Mouse (Mus musculus) c-Kit-negative CD71-positive TER-119-positive erythroid progenitor cells, embryonic 14.5 days (primary cell): ENCODE results near the gene Mogat1.
"Not testable (repeated sequence)": the region's sequence is repeated elsewhere in the genome, so short reads cannot be mapped to it uniquely, and the experiment has no call there.

Source experiments
- DNase-seq: peaks from one replicate; pipeline ENCODE4 v3.0.0-alpha.2; 2013; ENCODE audit warnings: low read depth, low spot score

Mogat1 gene

DNA sequence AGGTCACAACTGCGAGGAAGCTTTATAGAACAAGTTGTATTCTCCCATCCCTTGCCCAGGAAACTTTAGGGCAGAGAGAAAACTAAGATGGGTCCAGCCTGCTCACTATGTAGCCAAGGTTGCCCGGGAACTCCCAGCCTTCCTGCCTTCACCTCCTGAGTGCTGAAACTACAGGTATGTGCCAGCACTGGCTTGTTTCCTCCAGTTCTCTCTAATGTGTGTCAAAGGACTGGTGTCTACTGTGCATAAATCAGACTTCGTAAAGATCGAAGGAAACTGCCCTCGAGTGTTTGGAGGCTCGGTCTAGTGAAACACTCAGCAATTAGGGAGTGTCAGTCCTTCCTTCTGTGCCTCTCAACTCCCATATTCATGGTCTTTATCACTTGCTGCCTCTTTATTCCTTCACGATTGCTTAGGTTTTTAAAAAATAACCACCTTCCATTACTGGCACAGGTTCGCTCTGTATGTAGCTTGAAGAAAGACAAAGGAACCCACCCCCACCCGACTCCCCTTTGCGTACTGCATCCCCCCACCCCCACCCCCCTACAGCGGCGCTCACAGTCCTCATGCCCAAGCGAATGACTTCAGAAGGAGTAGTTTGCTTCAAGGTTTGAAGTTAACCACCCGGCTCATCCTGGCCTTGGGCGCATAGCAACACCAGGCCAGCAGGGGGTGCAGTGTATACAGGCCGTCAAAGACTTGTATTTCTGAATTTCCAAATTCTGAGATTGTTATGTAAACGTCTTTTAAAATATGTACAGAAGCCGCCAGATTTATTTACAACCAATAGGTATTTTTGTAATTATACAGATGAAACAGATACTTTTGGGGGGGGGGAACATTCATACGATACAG lies 25.7 kb downstream of the Mogat1 start:
- DNase-seq, result peak; percentile 20

DNA sequence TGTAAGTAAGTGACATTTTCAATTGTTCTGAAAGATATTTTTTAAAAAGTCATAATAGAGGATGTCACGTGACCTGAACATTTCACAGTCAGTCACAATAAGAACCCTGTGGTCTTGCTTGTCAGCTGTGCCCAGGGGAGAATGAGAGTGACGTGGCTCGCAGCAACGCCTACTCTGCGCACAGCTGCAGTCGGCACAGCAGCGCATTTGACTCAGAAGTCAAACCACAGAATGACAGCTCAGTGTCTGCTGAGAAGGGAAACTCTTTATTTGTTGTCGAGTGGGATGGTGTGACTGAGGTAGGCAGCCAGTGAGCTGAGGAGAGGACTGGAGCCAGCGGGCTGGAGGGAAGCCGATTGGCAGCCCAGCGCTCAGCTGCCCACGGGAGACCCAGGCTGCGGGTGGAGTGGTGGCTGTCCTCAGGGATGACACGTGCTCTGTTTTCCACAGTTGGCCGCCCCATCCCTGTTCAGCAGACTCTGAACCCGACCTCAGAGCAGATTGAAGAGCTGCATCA lies 26.8 kb downstream of the Mogat1 start:
- no peak for DNase-seq

DNA sequence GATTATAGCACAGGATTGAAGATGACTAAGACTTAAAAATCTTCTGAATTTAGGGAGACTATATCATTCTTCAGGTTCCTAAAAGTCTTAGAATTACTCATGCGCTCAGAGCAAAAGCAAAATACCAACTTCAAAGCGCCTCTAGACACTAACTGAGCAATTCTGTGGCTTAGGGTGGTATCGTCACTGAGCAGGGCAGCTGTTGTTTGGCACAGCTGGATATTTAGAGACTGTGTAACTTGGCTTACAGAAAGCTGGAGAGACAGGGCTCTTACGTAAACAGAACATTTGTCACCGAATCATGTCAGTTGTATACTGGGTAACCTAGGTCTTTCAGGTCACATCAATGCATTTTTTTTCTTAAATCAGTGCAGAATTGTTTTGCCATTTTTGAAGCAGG lies 27.6 kb downstream of the Mogat1 start:
- DNase-seq, result no peak

DNA sequence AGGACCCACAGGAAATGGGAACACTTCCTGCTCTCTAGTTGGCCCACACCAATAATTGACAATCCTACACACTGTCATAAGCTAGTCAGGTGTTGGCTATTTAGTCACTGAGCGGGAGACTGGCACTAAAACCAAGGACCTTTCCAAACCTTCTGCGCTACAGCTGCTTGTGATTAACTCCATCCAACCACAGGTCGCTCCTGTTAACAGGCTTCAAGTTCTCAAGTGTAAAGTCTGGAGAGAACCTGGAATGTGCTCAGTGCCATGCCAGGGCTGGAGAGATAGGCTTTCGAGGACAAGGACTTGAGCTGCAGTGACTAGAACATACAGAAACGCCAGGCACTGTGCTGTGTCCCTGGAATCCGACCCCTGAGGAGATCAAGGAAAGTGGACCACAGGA lies 28.4 kb downstream of the Mogat1 start:
- DNase-seq, result no peak

DNA sequence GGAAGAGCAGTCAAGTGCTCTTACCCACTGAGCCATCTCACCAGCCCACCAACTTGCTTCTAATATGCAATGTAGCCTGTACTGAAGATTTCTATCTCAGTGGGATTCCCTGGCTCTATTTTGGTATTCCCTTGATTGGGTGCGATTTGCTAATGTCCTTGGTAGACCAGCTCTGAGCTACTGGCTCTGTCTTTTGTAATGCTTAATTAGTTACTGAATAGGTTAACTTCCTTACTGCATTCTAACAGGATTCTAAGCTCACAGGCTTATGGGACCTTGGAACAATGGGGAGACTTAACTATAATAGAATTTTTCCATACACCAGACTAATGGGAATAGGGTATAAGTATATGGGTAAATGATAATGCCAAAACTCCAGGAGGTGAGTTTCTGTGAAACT lies 32.8 kb downstream of the Mogat1 start:
- not testable (repeated sequence) for DNase-seq

DNA sequence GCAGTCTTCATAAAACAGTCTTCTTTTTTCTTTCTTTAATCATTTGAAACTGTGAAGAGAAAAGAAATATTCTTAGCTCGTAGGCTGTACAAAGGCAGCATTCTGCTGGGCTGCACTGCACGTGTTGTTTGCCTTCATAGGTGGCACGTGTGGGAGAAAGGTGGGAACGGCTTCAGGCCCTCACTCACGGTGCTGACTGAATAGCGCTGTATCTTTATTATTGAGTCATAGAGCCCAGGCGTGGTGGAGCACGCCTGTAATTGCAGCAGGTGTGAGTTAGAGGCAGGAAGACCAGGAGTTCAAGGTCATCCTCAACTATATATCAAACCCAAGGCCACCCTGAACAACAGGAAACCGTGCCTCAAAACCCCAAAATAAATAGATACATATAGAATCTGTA lies 35.5 kb downstream of the Mogat1 start:
- no peak for DNase-seq

DNA sequence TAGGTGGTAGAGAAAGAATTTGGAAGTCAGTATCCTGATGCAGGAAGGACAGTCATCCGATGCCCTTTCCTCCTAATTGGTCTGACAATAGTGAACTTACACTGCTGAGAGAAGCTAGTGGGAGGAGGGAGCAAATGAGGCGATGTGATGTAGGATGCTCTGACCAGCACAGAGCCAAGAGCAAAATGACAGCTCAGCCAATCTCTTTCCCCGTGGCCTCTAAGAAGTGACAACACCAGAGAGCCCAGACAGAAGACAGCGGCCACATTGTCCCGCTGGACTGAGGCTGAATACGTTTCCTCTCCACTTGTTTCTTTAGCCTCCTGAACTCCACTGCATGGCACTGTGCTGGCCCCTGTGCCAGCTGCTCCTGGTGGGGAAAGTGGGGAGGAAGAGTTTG lies 38.2 kb downstream of the Mogat1 start:
- no peak for DNase-seq

DNA sequence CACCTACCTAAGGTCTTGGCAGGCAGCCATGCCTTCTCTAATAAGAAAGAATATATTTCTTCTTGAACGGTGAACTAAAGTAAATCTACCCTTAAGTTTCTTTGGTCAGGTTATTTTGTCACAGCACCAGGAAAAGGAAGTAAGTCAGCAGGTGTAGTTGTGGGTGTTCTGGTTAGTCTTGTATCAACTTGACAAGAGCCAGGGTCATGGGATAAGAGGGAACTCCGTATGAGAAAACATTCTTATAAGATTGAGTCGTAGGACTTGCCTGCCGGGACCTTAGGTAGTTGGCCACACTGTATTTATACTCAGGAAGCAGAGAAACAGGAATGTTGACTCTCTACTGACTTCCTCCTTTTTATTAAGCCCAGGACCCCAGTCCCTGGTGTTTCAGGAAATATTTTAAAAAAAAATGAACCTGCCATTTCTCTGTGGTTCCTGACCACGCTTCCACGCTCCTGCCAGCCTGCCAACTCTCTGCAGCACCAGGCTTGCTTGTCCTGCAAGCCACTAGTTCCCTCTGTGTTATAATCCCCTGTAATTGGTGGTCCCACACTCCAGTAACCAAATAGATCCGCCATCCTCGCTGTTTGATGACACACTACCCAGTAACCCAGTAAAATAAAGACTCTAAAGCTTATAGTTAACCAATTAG lies 43.3 kb downstream of the Mogat1 start:
- no peak for DNase-seq

DNA sequence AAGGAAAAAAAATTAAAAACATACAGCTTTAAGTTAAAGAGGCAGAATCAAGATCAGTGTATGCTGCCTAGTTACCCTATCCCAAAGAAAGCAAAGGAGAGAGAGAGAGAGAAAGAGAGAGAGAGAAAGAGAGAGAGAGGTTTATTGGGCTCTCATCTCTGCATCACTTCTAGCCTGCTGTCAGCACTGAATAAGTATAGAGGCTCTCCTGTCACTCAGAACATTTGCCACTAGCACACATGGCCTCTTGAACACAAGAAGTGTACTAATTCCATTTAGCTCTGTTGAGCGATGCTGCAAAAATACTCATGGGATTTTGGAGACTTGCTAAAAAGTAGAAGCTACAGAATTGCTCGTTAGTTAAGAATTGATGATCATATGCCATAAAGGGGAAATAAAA lies 56.2 kb downstream of the Mogat1 start:
- DNase-seq, result no peak

DNA sequence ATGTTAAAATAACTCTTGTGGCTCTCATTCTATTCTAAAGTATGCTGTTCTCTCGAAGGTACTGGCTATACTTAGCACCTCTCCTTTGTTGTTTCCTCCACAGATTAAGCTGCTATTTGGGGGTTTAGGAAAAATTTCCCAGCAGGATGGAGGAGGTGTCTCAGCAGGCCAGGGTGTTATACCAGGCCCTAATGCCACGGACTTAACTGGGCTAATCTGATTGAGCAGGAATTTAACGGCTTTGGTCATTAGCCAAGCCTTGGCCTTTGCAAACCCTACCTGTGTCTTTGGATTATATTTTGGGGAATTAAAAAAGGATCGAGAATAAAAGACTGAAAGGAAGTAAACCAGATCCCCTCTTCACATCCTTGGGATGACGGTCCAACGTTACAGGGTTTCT lies 56.6 kb downstream of the Mogat1 start:
- DNase-seq, result no peak

DNA sequence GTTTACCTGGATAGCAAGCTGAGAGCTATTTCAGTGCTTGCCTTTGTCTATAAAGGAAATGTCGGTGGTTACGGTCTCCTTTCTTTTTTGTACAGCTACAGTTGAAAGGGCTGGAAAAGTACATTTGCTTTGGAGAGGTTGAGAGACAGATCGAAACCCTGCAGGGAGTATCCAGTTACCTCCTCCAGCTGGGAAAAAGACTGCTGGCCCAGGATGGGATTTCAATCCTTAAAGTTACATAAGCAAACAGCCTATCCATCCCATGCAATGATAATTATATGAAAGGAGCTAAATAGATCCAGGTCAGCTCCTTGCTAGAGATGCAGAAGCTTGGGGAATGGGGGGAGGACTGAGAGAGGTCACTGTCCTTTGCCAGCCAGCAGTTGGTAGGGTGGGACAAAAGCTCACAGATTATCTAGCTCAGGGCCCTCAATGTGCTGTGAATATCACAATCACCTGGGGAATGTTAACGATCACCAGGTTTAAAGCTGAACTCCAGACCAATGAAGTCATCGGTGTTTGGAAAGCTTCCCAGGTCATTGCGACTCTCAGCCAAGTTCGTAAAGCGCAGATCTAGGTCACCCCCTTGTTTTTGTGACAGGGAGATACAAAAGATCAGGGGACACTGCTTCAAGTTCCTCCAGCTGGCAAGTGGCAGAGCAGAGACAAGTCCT lies 57.2 kb downstream of the Mogat1 start:
- no peak for DNase-seq

DNA sequence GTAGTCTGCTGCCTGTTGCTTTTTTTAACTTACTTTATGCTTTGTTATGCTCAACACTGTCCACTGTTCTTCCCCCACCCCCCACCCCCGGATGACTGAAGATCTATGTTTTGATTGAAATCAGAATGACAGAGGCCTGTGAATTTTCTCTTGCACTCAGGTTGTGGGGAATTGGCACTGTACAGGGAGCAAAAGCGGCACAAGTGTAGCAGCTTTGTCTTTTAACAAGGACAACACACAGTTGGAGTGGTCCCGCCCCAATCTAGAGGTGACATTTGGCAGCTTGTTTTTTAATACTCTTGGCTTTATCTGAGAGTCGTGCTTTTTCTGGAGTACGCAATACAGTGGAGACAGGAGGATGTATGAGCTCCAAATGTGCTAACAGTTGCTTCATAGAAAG lies 58.8 kb downstream of the Mogat1 start:
- no peak for DNase-seq

DNA sequence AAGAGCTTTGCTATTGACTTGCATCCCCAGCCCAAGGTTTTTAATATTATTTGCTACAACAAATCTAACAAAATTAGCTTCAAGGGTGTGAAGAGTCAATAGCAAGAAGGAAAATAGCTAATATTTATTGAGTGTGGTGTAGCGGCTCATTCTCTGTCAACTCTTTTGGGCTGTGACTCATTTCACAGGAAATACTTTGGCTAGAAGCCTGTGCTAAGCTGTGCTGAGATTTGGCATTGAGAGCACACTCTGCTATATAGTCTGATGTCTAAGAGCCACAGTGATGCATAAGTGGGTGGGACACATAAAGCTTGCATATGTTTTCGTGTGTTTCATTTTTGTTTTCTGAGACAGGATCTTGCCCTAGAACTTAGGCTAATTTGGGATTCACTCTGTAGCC lies 74.3 kb downstream of the Mogat1 start:
- DNase-seq, result no peak

DNA sequence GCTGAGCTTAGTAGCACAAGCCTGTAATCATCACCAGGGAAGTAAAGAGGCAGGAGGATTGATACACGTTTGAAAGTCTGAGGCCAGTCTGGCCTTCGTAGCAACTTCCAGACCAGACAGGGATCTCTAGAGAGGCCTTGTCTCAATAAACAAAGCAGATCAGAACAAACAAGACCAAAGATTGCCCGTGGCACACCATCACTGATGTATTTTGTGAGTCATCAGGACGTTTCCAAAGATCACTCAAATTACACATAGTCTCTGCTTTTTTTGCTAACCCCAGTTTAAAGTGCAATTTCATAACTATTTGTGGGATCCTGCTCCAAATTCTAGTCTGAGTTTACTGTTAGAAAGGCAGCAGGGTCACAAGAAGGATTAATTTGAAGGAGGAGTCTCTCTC lies 76.2 kb downstream of the Mogat1 start:
- no peak for DNase-seq
